In the genomic region with DNA sequence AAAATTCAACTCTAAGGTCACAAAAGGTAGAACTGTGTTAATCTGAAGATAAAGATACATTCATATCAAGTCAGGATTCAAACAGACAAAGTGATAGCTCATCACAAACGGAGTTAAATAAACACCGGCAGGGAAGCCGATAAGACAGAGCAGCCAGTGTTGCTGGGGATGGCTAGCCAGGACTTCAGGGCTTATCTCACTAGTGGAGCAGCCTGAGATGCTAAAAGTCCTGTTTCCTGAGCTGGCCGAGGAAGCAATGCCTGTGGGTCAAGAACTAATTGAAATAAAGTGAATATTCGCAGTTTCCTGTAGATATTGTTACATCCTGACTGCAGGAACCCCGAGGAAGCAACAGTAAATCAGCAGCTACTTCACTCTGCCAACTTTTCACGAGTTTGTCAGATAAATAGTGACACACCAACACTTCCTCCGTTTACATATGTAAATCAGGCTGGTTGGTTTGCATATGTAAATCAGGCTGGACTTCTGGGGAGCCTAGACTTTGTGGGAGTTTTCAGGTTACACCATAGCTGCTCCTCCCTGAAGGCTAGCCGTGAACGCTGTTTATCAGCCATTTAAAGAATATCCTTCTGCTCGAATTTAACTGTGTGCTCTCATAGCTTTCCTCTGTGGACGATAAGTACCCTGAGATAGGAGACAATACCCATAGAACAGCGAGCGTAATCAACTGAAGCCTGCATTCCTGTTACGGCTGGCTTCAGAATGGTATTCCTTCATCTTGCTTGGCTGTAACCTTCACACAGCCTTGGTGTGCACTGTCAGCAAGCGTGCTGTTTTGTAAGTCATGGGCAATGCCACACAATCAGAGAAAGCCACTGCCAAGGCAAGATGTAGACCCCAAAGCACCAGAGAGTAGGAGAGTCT, we compare ENCODE assay signal across 12 mouse cellular contexts.
DNase-seq lines count a peak whose midpoint lies in the region; ATAC-seq and TF ChIP-seq lines count a peak whose summit lies in the region.
"Had no signal": no experiment of that assay in that cellular context is flagged by ENCODE, and none has a peak within 500 bp of the region (broad histone marks: within the 10 kb centered on the region; RNA-seq: fewer than 3 reads in every experiment).

No protein-coding gene starts in this region.

- TF ChIP-seq POLR2A in kidney, adult 2 months (IDR thresholded peaks at IDR 0.05; ENCODE audit: low read depth, low read length), result no peak

- no peaks in the 10 kb centered on the region for H3K27me3 ChIP-seq in kidney, adult 2 months (replicated peaks; ENCODE audit: control insufficient read depth, insufficient read depth, low read length)
- H3K27me3 ChIP-seq in liver, embryonic 16.5 days (ENCODE audit: control insufficient read depth, insufficient read depth, low read depth, low read length), result no peaks in the 10 kb centered on the region

- WGBS in kidney, adult 2 months, result 46% methylated on average over 16 of the region's 16 CpGs
- 21% methylated on average over 16 of the region's 16 CpGs for WGBS in liver, embryonic 16.5 days (ENCODE audit: insufficient replicate concordance)

- peak; percentile 37; the same call in 1 of the 2 replicates for ATAC-seq in liver, embryonic 16.5 days (ENCODE audit: low read depth)

- H3K9ac ChIP-seq in liver, embryonic 16.5 days (ENCODE audit: low read depth, low read length), result no peak overlapping the region
- H3K9ac ChIP-seq: limb, embryonic 13.5 days had no signal

- H3K4me3 ChIP-seq in kidney, adult 2 months (ENCODE audit: insufficient read depth, low read depth, low read length), result no peak overlapping the region
- no peak overlapping the region for H3K4me3 ChIP-seq in liver, embryonic 16.5 days (ENCODE audit: low read depth, low read length)
- H3K4me3 ChIP-seq: limb, embryonic 13.5 days had no signal

- DNase-seq in embryo, embryonic 10 days (ENCODE audit: low spot score), result peak; percentile 26
- DNase-seq in embryo, embryonic 11 days, result no peak
- DNase-seq in kidney, adult 2 months, result peak; percentile 10
- no peak for DNase-seq in kidney, adult 11 months
- peak; percentile 63 for DNase-seq in R1 (ENCODE audit: low read depth, low spot score)
- DNase-seq in thymus, postnatal 10 days (ENCODE audit: low spot score in 2 of 2), result no peak
- no peak for DNase-seq in testis, postnatal 10 days (ENCODE audit: low spot score)
- DNase-seq: adrenal gland, postnatal 25 days; cerebellum, postnatal 25 days; right cerebral cortex, adult 18-20 months had no signal

- no peak for TF ChIP-seq CTCF in kidney, adult 2 months (conservative IDR thresholded peaks at IDR 0.05; ENCODE audit: insufficient read depth, insufficient read length, low read depth, low read length)

- no peak overlapping the region for H3K4me2 ChIP-seq in liver, embryonic 16.5 days (ENCODE audit: low read depth, low read length)
- H3K4me2 ChIP-seq: limb, embryonic 13.5 days had no signal

- H3K9me3 ChIP-seq in liver, embryonic 16.5 days (replicated peaks; ENCODE audit: control insufficient read depth, low read length), result no peaks in the 10 kb centered on the region
- H3K9me3 ChIP-seq: limb, embryonic 13.5 days had no signal

- no peak overlapping the region for H3K27ac ChIP-seq in kidney, adult 2 months (ENCODE audit: insufficient read depth, low read depth, low read length)
- H3K27ac ChIP-seq in liver, embryonic 16.5 days (ENCODE audit: low read length), result no peak overlapping the region
- H3K27ac ChIP-seq: limb, embryonic 13.5 days had no signal

- no peaks in the 10 kb centered on the region; the same call in 1 of the 2 replicates for H3K4me1 ChIP-seq in kidney, adult 2 months (ENCODE audit: control insufficient read depth, insufficient read depth, low read length)
- no peaks in the 10 kb centered on the region for H3K4me1 ChIP-seq in liver, embryonic 16.5 days (ENCODE audit: control insufficient read depth, low read depth, low read length)

- no peaks in the 10 kb centered on the region for H3K36me3 ChIP-seq in kidney, adult 2 months (ENCODE audit: control insufficient read depth, insufficient read depth, low read length)
- H3K36me3 ChIP-seq in liver, embryonic 16.5 days (ENCODE audit: control insufficient read depth, insufficient read depth), result no peaks in the 10 kb centered on the region

Comparison
In these comparisons a context has a peak if more than half of its experiments do, and no peak if none do; other contexts are left out.
1. DNase-seq: peak in embryo, embryonic 10 days (single experiment), kidney, adult 2 months (single experiment) and R1 (single experiment); none in embryo, embryonic 11 days (single experiment), kidney, adult 11 months (single experiment), thymus, postnatal 10 days (0 of 2) and testis, postnatal 10 days (single experiment).